In the genomic region with DNA sequence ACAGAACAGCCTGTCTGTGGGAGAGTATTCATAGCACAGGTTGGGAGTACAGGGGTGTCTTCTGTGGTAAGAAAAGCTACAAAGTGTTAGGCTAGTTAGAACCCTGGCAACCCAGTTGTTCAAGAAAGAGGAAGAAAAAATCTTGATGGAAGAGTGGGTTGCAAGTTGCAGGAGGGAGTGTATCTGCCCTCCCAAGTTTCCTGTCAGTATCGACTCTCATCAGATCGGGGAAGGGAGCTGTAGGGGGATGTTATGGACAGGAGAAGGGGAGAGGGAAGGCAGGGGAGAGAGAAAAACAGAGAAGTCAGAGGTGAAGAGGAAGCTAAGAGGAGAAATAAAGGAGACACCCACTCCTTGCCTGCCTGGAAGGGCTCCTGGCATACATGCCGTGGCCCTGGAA, we compare ENCODE assay signal across 30 mouse cellular contexts. TPM values are rescaled to one million over a fixed set of nuclear protein-coding genes. Genes with fewer than 3 reads are reported as not detected.
A peak's percentile ranks its signal among the peaks of the same experiment; 100 is the strongest.
DNase-seq lines count a peak whose midpoint lies in the region; ATAC-seq and TF ChIP-seq lines count a peak whose summit lies in the region.
"Had no signal": no experiment of that assay in that cellular context is flagged by ENCODE, and none has a peak within 500 bp of the region (broad histone marks: within the 10 kb centered on the region; RNA-seq: fewer than 3 reads in every experiment).

No protein-coding gene starts in this region.

- H3K36me3 ChIP-seq in heart, embryonic 13.5 days: peaks cover 75% of the 10 kb centered on the region
- peaks cover 17% of the 10 kb centered on the region for H3K36me3 ChIP-seq in liver, embryonic 13.5 days
- H3K36me3 ChIP-seq in liver, postnatal 0 days (replicated peaks; ENCODE audit: insufficient read depth, low read length): peaks cover 4% of the 10 kb centered on the region

- no peak overlapping the region for H3K27ac ChIP-seq in heart, embryonic 13.5 days (replicated peaks)
- H3K27ac ChIP-seq in liver, embryonic 13.5 days: peak overlapping the region; percentile 34; the same call in 1 of the 2 replicates
- H3K27ac ChIP-seq in liver, postnatal 0 days (ENCODE audit: low read depth): no peak overlapping the region
- H3K27ac ChIP-seq: forebrain, embryonic 13.5 days; heart, embryonic 10.5 days; heart, embryonic 15.5 days; hindbrain, embryonic 14.5 days; hindbrain, postnatal 0 days had no signal

- WGBS in heart, embryonic 13.5 days: 80% methylated on average over 3 of the region's 3 CpGs
- 29% methylated on average over 3 of the region's 3 CpGs for WGBS in liver, embryonic 13.5 days (ENCODE audit: insufficient replicate concordance)
- WGBS in liver, postnatal 0 days (ENCODE audit: insufficient replicate concordance): 41% methylated on average over 3 of the region's 3 CpGs

- H3K4me1 ChIP-seq in heart, embryonic 13.5 days: peaks cover 36% of the 10 kb centered on the region
- peaks cover 51% of the 10 kb centered on the region for H3K4me1 ChIP-seq in liver, embryonic 13.5 days (replicated peaks)
- peaks cover 13% of the 10 kb centered on the region for H3K4me1 ChIP-seq in liver, postnatal 0 days (ENCODE audit: insufficient read depth)

- DNase-seq in heart, adult 9 months (ENCODE audit: low spot score in 2 of 2): no peak
- DNase-seq in liver, embryonic 13.5 days: no peak
- no peak for DNase-seq in liver, postnatal 0 days
- DNase-seq in adrenal gland, adult 2 months: no peak
- no peak for DNase-seq in testis, postnatal 10 days (ENCODE audit: low spot score)
- DNase-seq: adrenal gland, postnatal 10 days; adrenal gland, postnatal 36 days; B cell, adult 2 months; cerebellum, adult 11 months; cerebellum, adult 2 months; cerebellum, postnatal 25 days; embryo, embryonic 11 days; gastrocnemius, postnatal 10 days; gastrocnemius, postnatal 36 days; heart, postnatal 10 days; heart, postnatal 36 days had no signal

- no peak overlapping the region for H3K4me2 ChIP-seq in heart, embryonic 13.5 days
- H3K4me2 ChIP-seq in liver, embryonic 13.5 days: no peak overlapping the region
- no peak overlapping the region for H3K4me2 ChIP-seq in liver, postnatal 0 days (ENCODE audit: low read depth, low read length)
- H3K4me2 ChIP-seq: forebrain, embryonic 13.5 days; heart, embryonic 15.5 days; hindbrain, embryonic 14.5 days had no signal

- H3K4me3 ChIP-seq in heart, embryonic 13.5 days: no peak overlapping the region
- H3K4me3 ChIP-seq in liver, embryonic 13.5 days (replicated peaks): no peak overlapping the region
- no peak overlapping the region for H3K4me3 ChIP-seq in liver, postnatal 0 days (ENCODE audit: low read depth, low read length)
- H3K4me3 ChIP-seq: forebrain, embryonic 10.5 days; forebrain, embryonic 13.5 days; heart, embryonic 10.5 days; heart, embryonic 15.5 days had no signal

- no peak for ATAC-seq in heart, embryonic 13.5 days (ENCODE audit: extremely low read depth, insufficient number of reproducible peaks, low FRiP score, low TSS enrichment)
- no peak for ATAC-seq in liver, embryonic 13.5 days (ENCODE audit: low read depth)
- ATAC-seq in liver, postnatal 0 days: no peak
- ATAC-seq in common myeloid progenitor, adult 5-6 weeks (replicated peaks; ENCODE audit: low read depth, poor library complexity, severe bottlenecking): peak; percentile 16
- ATAC-seq: activated CD4-positive, CD25-positive, alpha-beta regulatory T cell, adult 4 months; forebrain, embryonic 13.5 days; forebrain, embryonic 16.5 days; hindbrain, postnatal 0 days; inflammation-experienced regulatory T-cells, adult 6 months; intestine, embryonic 16.5 days had no signal

- peak overlapping the region; percentile 7; the same call in 1 of the 2 replicates for H3K9ac ChIP-seq in heart, embryonic 13.5 days
- 0 out of 2 replicates have a peak overlapping the region, but pooled peaks have one; percentile 3 for H3K9ac ChIP-seq in liver, embryonic 13.5 days
- H3K9ac ChIP-seq in liver, postnatal 0 days (replicated peaks): no peak overlapping the region
- H3K9ac ChIP-seq: forebrain, embryonic 13.5 days; heart, embryonic 15.5 days; hindbrain, embryonic 14.5 days had no signal

- no peaks in the 10 kb centered on the region for H3K27me3 ChIP-seq in heart, embryonic 13.5 days (replicated peaks)
- no peaks in the 10 kb centered on the region for H3K27me3 ChIP-seq in liver, embryonic 13.5 days
- no peaks in the 10 kb centered on the region for H3K27me3 ChIP-seq in liver, postnatal 0 days (ENCODE audit: insufficient read depth, low read length)
- H3K27me3 ChIP-seq: CH12.LX; forebrain, embryonic 13.5 days; heart, embryonic 15.5 days had no signal

- TF ChIP-seq EP300 in liver, postnatal 0 days (IDR thresholded peaks at IDR 0.05; ENCODE audit: low read depth): no peak

- no peaks in the 10 kb centered on the region for H3K9me3 ChIP-seq in heart, embryonic 13.5 days
- H3K9me3 ChIP-seq in liver, embryonic 13.5 days (replicated peaks): no peaks in the 10 kb centered on the region
- no peaks in the 10 kb centered on the region for H3K9me3 ChIP-seq in liver, postnatal 0 days (ENCODE audit: low read length)
- H3K9me3 ChIP-seq: forebrain, embryonic 10.5 days; forebrain, embryonic 13.5 days; G1E; heart, embryonic 10.5 days; heart, embryonic 15.5 days had no signal

- TF ChIP-seq CTCF in liver, postnatal 0 days (IDR thresholded peaks at IDR 0.05; ENCODE audit: low read depth): no peak

RNA-seq across cellular contexts. Expression of gene 2310061I04Rik, which starts 3.4 kb away (rescaled TPM):
- polyA plus RNA-seq in heart, embryonic 13.5 days (2015; fragmentation: Nextera tagmentation; extraction: Ambion mirVana): 25.2 and 31.3 TPM in 2 replicates
- polyA plus RNA-seq in liver, embryonic 13.5 days (2015; fragmentation: Nextera tagmentation; extraction: Ambion mirVana): 14.3 and 15.1 TPM in 2 replicates
- 15.6 and 16.9 TPM in 2 replicates for polyA plus RNA-seq in liver, postnatal 0 days (2015; fragmentation: Nextera tagmentation; extraction: Ambion mirVana)
- total RNA-seq in common myeloid progenitor, adult 5-6 weeks (2017): 6.3 and 10.9 TPM in 2 replicates
- total RNA-seq in adrenal gland, adult 2 months (2021): 10 to 100 TPM; 51.6 to 52.6 TPM
- 112 and 122 TPM in 2 replicates for polyA plus RNA-seq in adrenal gland, adult 2 months (2012; rRNA removed)

RNA-seq across cellular contexts. Expression of gene Atat1, which starts 9.2 kb away (rescaled TPM):
- polyA plus RNA-seq in heart, embryonic 13.5 days (2015; fragmentation: Nextera tagmentation; extraction: Ambion mirVana): 53.8 and 55.3 TPM in 2 replicates
- polyA plus RNA-seq in liver, embryonic 13.5 days (2015; fragmentation: Nextera tagmentation; extraction: Ambion mirVana): 9.3 and 9.9 TPM in 2 replicates
- 3.4 and 4.8 TPM in 2 replicates for polyA plus RNA-seq in liver, postnatal 0 days (2015; fragmentation: Nextera tagmentation; extraction: Ambion mirVana)
- 10.8 and 13.6 TPM in 2 replicates for total RNA-seq in common myeloid progenitor, adult 5-6 weeks (2017)
- 10 to 100 TPM; 27.4 to 40.0 TPM for total RNA-seq in adrenal gland, adult 2 months (2021)
- polyA plus RNA-seq in adrenal gland, adult 2 months (2012; rRNA removed): 128 and 145 TPM in 2 replicates

RNA-seq across cellular contexts. Expression of gene Mrps18b, which starts 15.6 kb away (rescaled TPM):
- polyA plus RNA-seq in heart, embryonic 13.5 days (2015; fragmentation: Nextera tagmentation; extraction: Ambion mirVana): 67.8 and 75.9 TPM in 2 replicates
- 105 and 106 TPM in 2 replicates for polyA plus RNA-seq in liver, embryonic 13.5 days (2015; fragmentation: Nextera tagmentation; extraction: Ambion mirVana)
- 81.2 and 82.4 TPM in 2 replicates for polyA plus RNA-seq in liver, postnatal 0 days (2015; fragmentation: Nextera tagmentation; extraction: Ambion mirVana)
- total RNA-seq in common myeloid progenitor, adult 5-6 weeks (2017): 52.4 and 66.3 TPM in 2 replicates
- total RNA-seq in adrenal gland, adult 2 months (2021): 100 to 1,000 TPM; 111 to 114 TPM
- 91.6 and 101 TPM in 2 replicates for polyA plus RNA-seq in adrenal gland, adult 2 months (2012; rRNA removed)

RNA-seq across cellular contexts. Expression of gene Ppp1r10, which starts 15.6 kb away (rescaled TPM):
- 24.6 and 26.3 TPM in 2 replicates for polyA plus RNA-seq in heart, embryonic 13.5 days (2015; fragmentation: Nextera tagmentation; extraction: Ambion mirVana)
- polyA plus RNA-seq in liver, embryonic 13.5 days (2015; fragmentation: Nextera tagmentation; extraction: Ambion mirVana): 19.4 and 27.5 TPM in 2 replicates
- polyA plus RNA-seq in liver, postnatal 0 days (2015; fragmentation: Nextera tagmentation; extraction: Ambion mirVana): 10.0 and 15.9 TPM in 2 replicates
- 101 and 107 TPM in 2 replicates for total RNA-seq in common myeloid progenitor, adult 5-6 weeks (2017)
- total RNA-seq in adrenal gland, adult 2 months (2021): 100 to 1,000 TPM in 1 of 2 experiments, 10 to 100 TPM in 1; 64.6 to 140 TPM
- polyA plus RNA-seq in adrenal gland, adult 2 months (2012; rRNA removed): 24.7 and 32.8 TPM in 2 replicates

RNA-seq across cellular contexts. Expression of gene Dhx16, which starts 21.0 kb away (rescaled TPM):
- 22.8 and 27.7 TPM in 2 replicates for polyA plus RNA-seq in heart, embryonic 13.5 days (2015; fragmentation: Nextera tagmentation; extraction: Ambion mirVana)
- polyA plus RNA-seq in liver, embryonic 13.5 days (2015; fragmentation: Nextera tagmentation; extraction: Ambion mirVana): 35.2 and 40.3 TPM in 2 replicates
- polyA plus RNA-seq in liver, postnatal 0 days (2015; fragmentation: Nextera tagmentation; extraction: Ambion mirVana): 14.3 and 15.6 TPM in 2 replicates
- total RNA-seq in common myeloid progenitor, adult 5-6 weeks (2017): 42.3 and 52.4 TPM in 2 replicates
- 10 to 100 TPM; 40.5 to 46.2 TPM for total RNA-seq in adrenal gland, adult 2 months (2021)
- 42.6 and 46.1 TPM in 2 replicates for polyA plus RNA-seq in adrenal gland, adult 2 months (2012; rRNA removed)
